Mouse (Mus musculus) heart, embryonic 14.5 days (tissue): ENCODE data around the gene Ddx27. TPM values are rescaled to one million over a fixed set of nuclear protein-coding genes. Genes with fewer than 3 reads are reported as not detected.

Experiments
- ATAC-seq: fragments of 200-750 bp; cut with Nextera tagmentation; 2 replicates; pipeline ENCODE4 v1.8.0; 2017; ENCODE audit warnings: low read depth, moderate TSS enrichment; ENCODE audit not compliant: insufficient number of reproducible peaks, insufficient read depth, low FRiP score
- H3K27ac ChIP-seq, 2 experiments: fragments of 200-500 bp in 1 of 2; fragments of 300-500 bp in 1 of 2; sonication (generic) in 1 of 2; replicated peaks in 1 of 2; 2 replicates each; pipeline ENCODE4 v1.5.1; 2012 to 2014; ENCODE audit warnings: low read depth in 2 of 2, low read length in 2 of 2, control low read depth in 1 of 2, mild to moderate bottlenecking in 1 of 2, mixed read lengths in 1 of 2; ENCODE audit not compliant: control insufficient read depth in 1 of 2, insufficient read depth in 1 of 2
- H3K27me3 ChIP-seq: fragments of 300-500 bp; sonication (generic); 2 replicates; pipeline ENCODE4 v1.6.1; 2014; ENCODE audit warnings: mild to moderate bottlenecking, low read length, control low read depth; ENCODE audit not compliant: control insufficient read depth, insufficient read depth
- H3K36me3 ChIP-seq: fragments of 300-500 bp; sonication (generic); 2 replicates; pipeline ENCODE4 v1.6.1; 2014; ENCODE audit warnings: mild to moderate bottlenecking, control low read depth, low read length, mixed read lengths; ENCODE audit not compliant: control insufficient read depth, insufficient read depth
- H3K4me1 ChIP-seq, 2 experiments: fragments of 200-500 bp in 1 of 2; fragments of 300-500 bp in 1 of 2; sonication (generic) in 1 of 2; 2 replicates each; pipeline ENCODE4 v1.6.1; 2012 to 2014; ENCODE audit warnings: low read length in 2 of 2, control low read depth in 1 of 2, mixed read lengths in 1 of 2; ENCODE audit not compliant: control insufficient read depth in 2 of 2, insufficient read depth in 2 of 2
- H3K4me2 ChIP-seq: fragments of 300-500 bp; sonication (generic); 2 replicates; pipeline ENCODE4 v1.6.1; 2014; ENCODE audit warnings: mild to moderate bottlenecking, low read length
- H3K4me3 ChIP-seq, 2 experiments: fragments of 200-500 bp in 1 of 2; fragments of 300-500 bp in 1 of 2; sonication (generic) in 1 of 2; 2 replicates each; pipeline ENCODE4 v1.5.1; 2012 to 2014; ENCODE audit warnings: low read length in 2 of 2, mild to moderate bottlenecking in 2 of 2, control low read depth in 1 of 2, low read depth in 1 of 2, moderate library complexity in 1 of 2; ENCODE audit not compliant: control insufficient read depth in 1 of 2, insufficient read depth in 1 of 2
- H3K9ac ChIP-seq: fragments of 300-500 bp; sonication (generic); 2 replicates; pipeline ENCODE4 v1.6.1; 2014; ENCODE audit warnings: mild to moderate bottlenecking, low read length
- H3K9me3 ChIP-seq: fragments of 300-500 bp; sonication (generic); 2 replicates; pipeline ENCODE4 v1.6.1; 2016; ENCODE audit warnings: low read length, control low read depth; ENCODE audit not compliant: control insufficient read depth
- WGBS: fragments of 180-500 bp; shearing (Covaris S2); extraction: QIAGEN DNeasy Blood & Tissue Kit; methylation state at CpG from one replicate; pipeline ENCODE4 v1.1.7; 2014; 5-methylcytosine and 5-hydroxymethylcytosine counted together
- polyA plus RNA-seq: library from polyadenylated mRNA; unstranded; fragments of >200 nt; fragmentation: Nextera tagmentation; extraction: Ambion mirVana; gene quantifications from 2 replicates; pipeline ENCODE4 v1.2.1, GENCODE M21; 2014

Ddx27 gene
- polyA plus RNA-seq, 1 experiment from 2014 or later = 22.2 TPM

DNA sequence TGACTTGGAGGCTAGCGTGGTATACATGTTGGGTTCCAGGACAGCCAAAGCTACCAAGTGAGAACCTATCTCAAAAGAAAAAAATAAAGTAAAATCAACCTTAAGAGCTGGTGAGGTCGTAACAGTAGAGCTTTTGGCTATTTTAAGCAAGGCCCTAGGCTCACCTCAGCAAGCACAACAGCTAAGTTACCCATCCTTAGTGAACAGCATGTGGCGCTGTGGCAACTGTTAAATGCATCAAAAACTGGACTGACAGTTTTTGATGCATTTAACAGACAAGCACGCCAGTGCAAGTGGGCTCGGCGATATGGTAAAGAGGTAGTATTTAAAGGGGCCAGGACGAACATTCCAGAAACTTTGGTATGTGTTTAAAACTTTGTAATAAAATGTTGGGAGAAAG is 24.1 kb upstream of the Ddx27 start:
- H3K36me3 ChIP-seq = no peaks in the 10 kb centered on the region
- no peaks in the 10 kb centered on the region for H3K9me3 ChIP-seq
- peaks cover 5 to 43% of the 10 kb centered on the region in 2 experiments for H3K4me1 ChIP-seq
- no peak overlapping the region for H3K4me3 ChIP-seq
- H3K9ac ChIP-seq = no peak overlapping the region; the same call in 1 of the 2 replicates
- WGBS = 47% methylated on average over 7 of the region's 7 CpGs
- H3K4me2 ChIP-seq = no peak overlapping the region
- no peak for ATAC-seq
- no peaks in the 10 kb centered on the region for H3K27me3 ChIP-seq
- H3K27ac ChIP-seq = no peak overlapping the region; a peak in 1 of 4 replicates

DNA sequence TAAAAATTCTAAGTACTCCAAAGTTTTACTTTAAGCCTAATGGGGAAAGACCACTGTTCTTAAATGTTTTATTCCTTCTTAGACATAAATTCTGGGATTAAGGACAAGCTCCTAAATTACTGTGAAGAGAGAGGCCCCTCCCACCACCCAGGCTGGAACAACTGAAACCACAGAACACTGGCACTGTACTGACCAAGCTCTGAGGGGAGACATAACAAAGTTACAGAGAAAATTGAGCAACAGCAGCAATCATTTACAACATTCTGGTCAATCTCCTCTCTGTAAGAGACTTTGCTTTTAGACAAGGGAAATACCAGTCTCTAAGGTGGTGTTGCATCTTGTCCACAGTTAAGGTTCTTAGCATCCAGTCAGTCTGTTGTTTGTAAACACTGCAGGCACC is 23.0 kb upstream of the Ddx27 start:
- Histone ChIP-seq H3K4me1 (peaks cover 7 to 46% of the 10 kb centered on the region in 2 experiments), H3K4me3 (no peak overlapping the region), H3K4me2 (no peak overlapping the region), H3K36me3 (no peaks in the 10 kb centered on the region), H3K27me3 (no peaks in the 10 kb centered on the region), H3K9me3 (no peaks in the 10 kb centered on the region), H3K27ac (no peak overlapping the region), H3K9ac (no peak overlapping the region)
- no peak for ATAC-seq

DNA sequence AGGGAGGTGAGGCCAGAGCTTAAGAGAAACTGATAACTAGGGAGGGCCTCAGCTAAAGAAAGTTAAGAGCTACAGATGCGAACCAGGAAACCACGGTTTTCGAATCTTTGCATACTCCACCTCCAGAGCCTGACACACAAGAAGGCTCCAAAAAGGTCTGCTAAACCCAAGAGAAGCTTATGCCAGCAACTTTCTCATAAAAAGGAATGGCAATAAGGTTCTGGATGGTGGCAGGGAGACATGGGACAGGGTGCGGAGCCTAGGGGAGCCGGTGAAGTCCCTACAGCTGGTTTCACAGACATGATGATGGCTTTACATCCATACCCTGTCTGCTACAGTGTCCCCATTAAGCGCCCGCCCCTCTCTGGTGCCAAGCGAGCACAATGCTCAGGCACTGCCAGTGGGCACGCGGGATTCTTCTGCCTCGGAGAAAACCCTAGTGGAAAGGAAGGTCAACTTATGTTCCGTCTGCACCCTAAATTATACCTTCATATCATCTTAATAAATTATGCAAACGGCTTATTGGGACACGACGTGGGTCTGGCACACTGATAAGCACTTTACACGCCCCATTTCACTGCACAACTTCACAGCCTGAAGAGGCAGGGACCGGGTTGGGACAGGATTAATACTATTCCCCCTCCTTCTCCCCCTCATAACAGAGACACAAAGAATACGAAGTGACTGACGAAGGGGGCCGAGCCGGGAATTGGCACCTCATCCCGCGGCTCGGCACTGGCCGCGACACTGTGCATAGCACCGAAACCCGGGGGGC is 19.8 kb upstream of the Ddx27 start:
- Histone ChIP-seq H3K36me3 (no peaks in the 10 kb centered on the region), H3K4me1 (peaks cover 7 to 46% of the 10 kb centered on the region in 2 experiments)
- no peak for ATAC-seq

DNA sequence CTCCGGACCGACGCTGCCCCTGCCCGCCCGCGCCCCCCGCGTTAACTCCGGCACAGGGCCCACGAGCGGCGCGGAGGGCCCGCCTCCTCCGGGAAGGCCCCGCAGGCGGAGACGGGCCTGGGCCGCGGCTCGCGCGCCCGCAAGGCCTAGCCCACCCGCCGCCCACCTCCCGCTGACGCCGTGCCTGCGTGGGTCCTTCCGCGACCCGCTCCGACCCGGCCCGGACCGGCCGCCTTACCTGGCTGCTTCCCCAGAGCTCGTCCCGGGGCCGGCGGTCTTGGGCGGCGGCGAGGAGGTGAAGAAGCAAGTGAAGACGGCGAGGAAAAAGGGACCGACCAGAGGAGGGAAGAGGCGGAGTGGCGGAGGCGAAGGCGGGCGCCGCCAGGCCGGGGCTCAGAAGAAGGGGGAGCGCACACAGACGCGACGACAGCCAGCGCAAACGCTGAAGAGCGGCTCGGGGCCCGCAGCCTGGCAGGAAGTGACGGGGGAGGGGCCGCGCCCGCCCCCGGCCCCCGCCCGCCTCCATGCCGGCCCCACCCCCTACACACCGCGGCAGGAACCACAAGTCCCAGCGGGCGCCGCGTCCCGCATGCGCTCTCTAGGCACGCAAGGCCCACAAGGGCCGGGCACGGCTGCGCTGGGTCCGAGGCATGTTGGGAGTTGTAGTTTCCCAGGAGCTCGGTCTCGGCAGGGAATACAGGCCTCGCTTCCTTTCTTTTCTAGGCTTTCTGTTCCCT is 19.0 kb upstream of the Ddx27 start, which contains the start of gene Stau1:
Gene Stau1 (minus strand): TSS at position 504 of the 737 bp plus-strand sequence.
- Histone ChIP-seq H3K4me3 (peak within 1 kb of the TSS; percentile 93 to 100), H3K4me1 (peaks cover 7 to 40% of the 10 kb centered on the region in 2 experiments), H3K27me3 (no peaks in the 10 kb centered on the region), H3K27ac (peak within 1 kb of the TSS; percentile 97 to 98), H3K4me2 (peak within 1 kb of the TSS; percentile 86), H3K9ac (peak within 1 kb of the TSS; percentile 95), H3K9me3 (no peaks in the 10 kb centered on the region), H3K36me3 (no peaks in the 10 kb centered on the region)
- WGBS = under 1% methylated on average over 65 of the region's 88 CpGs
- ATAC-seq = peak; percentile 100

More for the DNA sequence above, 19.8 kb upstream of the Ddx27 start:
- Histone ChIP-seq H3K27ac (peak overlapping the region; percentile 97 to 98), H3K27me3 (no peaks in the 10 kb centered on the region), H3K9me3 (no peaks in the 10 kb centered on the region), H3K9ac (peak overlapping the region; percentile 95), H3K4me3 (peak overlapping the region; percentile 93 to 100), H3K4me2 (peak overlapping the region; percentile 86)
- WGBS = 2% methylated on average over 28 of the region's 28 CpGs

DNA sequence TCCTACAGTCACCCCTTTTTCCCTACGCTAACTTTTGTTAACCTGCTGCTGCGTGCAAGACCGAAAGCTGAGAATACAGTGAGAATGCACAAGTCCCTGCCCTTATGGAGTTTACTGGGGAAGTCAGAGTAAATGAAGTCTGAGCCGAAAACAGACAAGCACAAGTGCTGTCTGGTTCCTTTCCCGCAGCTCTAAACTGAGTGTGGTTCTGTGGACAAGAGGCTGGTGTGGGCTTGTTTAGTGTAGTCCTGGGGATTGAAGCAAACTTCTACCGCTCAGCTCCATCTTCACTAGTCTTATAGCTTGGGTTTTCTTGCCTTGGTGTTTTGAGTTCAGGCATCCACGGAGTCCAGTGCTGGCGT is 18.5 kb upstream of the Ddx27 start:
- Histone ChIP-seq H3K4me1 (peaks cover 5 to 35% of the 10 kb centered on the region in 2 experiments), H3K27me3 (no peaks in the 10 kb centered on the region), H3K9ac (peak overlapping the region; percentile 66), H3K27ac (peak overlapping the region; percentile 51 to 59), H3K4me2 (peak overlapping the region; percentile 56), H3K4me3 (peak overlapping the region; percentile 18 to 93), H3K36me3 (no peaks in the 10 kb centered on the region), H3K9me3 (no peaks in the 10 kb centered on the region)
- 37% methylated on average over 8 of the region's 8 CpGs for whole genome bisulfite sequencing
- no peak for ATAC-seq

DNA sequence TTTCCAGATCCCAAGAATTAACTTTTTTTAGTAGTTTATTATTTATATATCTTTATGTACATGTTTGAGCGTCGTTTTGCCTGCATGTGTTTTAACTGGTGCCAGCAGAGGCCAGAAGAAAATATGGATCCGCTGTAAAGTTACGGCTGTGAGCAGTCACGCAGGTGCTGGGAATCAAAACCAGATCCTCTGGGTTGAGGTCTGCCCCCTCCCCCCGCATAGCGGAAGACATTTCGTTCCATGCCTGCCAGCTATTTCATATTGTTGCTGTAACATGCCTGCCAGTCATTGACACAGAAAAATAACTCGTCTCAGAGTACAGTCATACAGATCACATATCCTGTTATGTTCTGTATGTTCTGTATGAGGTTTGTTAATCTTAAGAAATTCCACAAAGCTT is 13.5 kb upstream of the Ddx27 start:
- 69% methylated on average over 9 of the region's 9 CpGs for WGBS
- ATAC-seq = no peak
- H3K27ac ChIP-seq = no peak overlapping the region

DNA sequence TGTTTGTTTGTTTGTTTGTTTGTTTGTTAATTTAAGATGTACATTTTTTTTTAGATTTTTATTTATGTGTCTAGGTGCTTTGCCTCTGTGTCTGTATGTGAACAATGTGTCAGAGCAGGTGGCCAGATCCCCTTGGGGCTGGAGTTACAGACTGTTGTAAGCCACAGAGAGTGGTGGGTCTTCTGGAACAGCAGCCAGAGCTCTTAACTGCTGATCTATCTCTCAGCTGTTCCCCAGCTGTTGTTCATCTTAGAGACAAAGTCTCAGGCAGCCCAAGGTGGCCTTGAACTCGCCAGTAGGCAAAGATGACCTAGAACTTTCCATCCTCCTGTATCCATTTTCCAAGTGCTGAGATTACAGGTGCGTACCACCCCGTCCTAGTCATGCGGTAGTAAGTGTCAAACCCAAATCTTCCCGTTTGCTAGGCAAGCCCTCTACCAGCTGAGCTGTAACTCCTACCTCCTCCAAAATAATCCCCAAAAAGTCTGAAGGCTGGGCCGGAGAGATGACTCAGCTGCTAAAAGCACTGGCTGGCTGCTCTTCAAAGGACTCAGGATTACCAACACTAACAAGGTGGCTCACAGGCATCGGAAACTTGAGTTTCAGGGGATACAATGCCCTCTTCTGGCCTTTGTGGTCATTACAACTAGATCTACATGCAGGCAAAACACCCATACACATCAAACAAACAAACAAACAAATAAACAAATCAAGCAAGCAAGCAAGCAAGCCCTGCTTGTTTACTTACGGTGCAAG is 10.7 kb upstream of the Ddx27 start:
- ATAC-seq = no peak
- Histone ChIP-seq H3K27ac (no peak overlapping the region), H3K4me1 (peaks cover 0 to 5% of the 10 kb centered on the region in 2 experiments; a peak in 1 of 4 replicates), H3K4me3 (no peak overlapping the region), H3K36me3 (no peaks in the 10 kb centered on the region), H3K9me3 (no peaks in the 10 kb centered on the region), H3K9ac (no peak overlapping the region), H3K4me2 (no peak overlapping the region), H3K27me3 (no peaks in the 10 kb centered on the region)
- WGBS = 36% methylated on average over 8 of the region's 8 CpGs

More for the DNA sequence above, 13.5 kb upstream of the Ddx27 start:
- Histone ChIP-seq H3K4me3 (no peak overlapping the region), H3K36me3 (no peaks in the 10 kb centered on the region), H3K9ac (no peak overlapping the region), H3K27me3 (no peaks in the 10 kb centered on the region), H3K4me1 (peaks cover 3 to 5% of the 10 kb centered on the region in 2 experiments; a peak in 2 of 4 replicates), H3K4me2 (no peak overlapping the region), H3K9me3 (no peaks in the 10 kb centered on the region)
